Mouse (Mus musculus) cerebellum, postnatal 25 days (tissue): ENCODE measurements around the gene Gns.
A peak's percentile ranks its signal among the peaks of the same experiment; 100 is the strongest.

Source experiments
- DNase-seq, 2 experiments: peaks; one replicate each; pipeline ENCODE4 v3.0.0; 2021; ENCODE audit warnings: mixed read lengths in 2 of 2

Gns gene

GRCm38 (mm10) chr10:121432041-121432634, 67.2 kb downstream of the Gns start:
- no peak for DNase-seq

GRCm38 (mm10) chr10:121432635-121433280, 67.9 kb downstream of the Gns start:
- peak; percentile 55 to 57 for DNase-seq

- DNase-seq = no peak
These were observed 69.7 kb downstream of the Gns start for GRCm38 (mm10) chr10:121434441-121435103.

GRCm38 (mm10) chr10:121435546-121436257, 70.8 kb downstream of the Gns start:
- no peak for DNase-seq

DNA sequence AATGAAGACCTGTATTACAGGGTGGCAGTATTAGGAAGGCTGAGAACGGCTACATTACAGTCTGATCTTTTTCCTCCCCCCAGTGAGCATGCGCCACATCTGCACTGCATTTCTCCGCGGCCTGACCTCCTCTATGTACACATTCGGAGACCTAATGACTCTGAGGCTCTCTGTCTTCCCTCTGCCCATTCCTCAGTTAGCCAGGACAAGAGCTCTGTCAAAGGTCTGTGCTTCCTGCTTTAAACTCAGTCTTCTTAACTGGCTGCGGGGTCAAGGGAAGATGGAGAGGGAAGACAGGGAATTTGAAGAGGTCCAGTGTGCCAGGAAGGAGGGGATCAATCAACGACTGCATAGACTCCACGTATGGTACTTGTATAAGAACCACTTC, 71.4 kb downstream of the Gns start:
- DNase-seq = no peak

GRCm38 (mm10) chr10:121436693-121437092, 71.8 kb downstream of the Gns start:
- no peak for DNase-seq

- DNase-seq = no peak
These were observed 73.2 kb downstream of the Gns start for GRCm38 (mm10) chr10:121438109-121438508.

GRCm38 (mm10) chr10:121439310-121439731, 74.4 kb downstream of the Gns start:
- no peak for DNase-seq

DNA sequence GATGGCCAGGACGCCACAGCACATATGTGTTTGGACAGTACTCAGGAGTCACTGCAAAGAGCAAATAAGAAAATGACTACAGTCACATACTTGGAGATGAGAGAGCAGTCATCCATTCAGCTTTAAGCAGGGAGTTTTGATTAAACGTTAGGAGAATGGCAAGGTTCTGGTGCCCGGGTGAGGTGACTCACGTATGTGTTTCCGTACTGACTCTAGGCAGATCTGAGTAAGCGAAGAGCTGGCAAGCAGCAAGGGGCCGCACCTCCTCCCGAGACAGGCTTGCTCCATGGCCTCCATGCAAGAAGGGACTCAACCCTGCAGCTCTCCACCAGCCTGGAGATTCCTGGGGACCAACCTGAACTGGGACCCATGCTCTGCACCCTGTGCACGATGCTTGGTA, 78.9 kb downstream of the Gns start:
- no peak for DNase-seq

DNA sequence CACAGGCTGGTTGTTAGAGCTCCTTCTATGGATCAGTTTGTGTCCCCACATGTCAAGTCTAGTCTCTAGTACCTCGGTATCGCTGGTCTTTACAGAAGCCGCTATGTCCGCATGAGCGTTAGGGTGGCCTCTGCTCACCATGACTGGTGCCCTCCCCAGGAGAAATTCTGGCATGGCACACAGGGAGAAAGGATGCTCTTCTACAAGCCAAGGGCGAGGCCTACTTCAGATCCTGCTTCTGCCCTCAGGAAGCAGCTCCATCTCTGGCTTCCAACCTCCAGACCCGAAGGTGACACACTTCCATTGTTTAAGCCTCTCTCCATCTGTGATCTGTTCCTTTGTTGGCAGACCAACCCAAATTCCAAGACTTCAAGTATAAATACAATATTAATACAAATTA, 79.3 kb downstream of the Gns start:
- no peak for DNase-seq

GRCm38 (mm10) chr10:121445808-121446207, 80.9 kb downstream of the Gns start:
- no peak for DNase-seq
